Mouse (Mus musculus) liver, adult 2 months (tissue): ENCODE data around the gene Mmaa.

ENCODE experiments used
- CTCF ChIP-seq: fragments of 200-500 bp; IDR thresholded peaks from 2 replicates; pipeline ENCODE4 v1.5.1; 2011; ENCODE audit warnings: low read depth, low read length, control low read depth
- POLR2A ChIP-seq: fragments of 200-500 bp; IDR thresholded peaks from 2 replicates; pipeline ENCODE4 v1.6.1; 2011; ENCODE audit warnings: low read length, control low read depth; ENCODE audit not compliant: insufficient read depth; ENCODE audit errors: extremely low read depth

DNA sequence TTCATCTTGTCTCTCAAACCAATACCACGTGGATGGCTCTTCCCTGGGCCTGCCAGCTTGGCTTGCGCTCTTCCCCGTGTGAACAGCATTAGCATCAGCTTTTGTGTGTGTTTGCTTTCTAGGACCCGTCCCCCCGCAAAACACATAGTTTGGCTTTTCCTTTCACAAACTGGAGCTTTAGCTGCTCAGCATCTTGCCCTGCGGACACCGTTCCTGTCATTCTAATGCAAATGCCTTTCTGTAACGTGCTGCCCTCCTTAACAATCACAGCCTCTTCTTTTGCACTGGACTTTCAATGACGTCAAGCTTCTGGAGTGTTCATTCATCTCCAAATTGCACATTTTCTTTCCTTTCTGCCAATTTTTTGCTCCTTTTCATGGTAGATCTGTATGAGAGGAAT lies 70.4 kb downstream of the Mmaa start:
- TF ChIP-seq CTCF (no peak), POLR2A (no peak)
